Mouse (Mus musculus): ENCODE measurements around the gene Prickle1. TPM values are rescaled to one million over a fixed set of nuclear protein-coding genes. Genes with fewer than 3 reads are reported as not detected.

Prickle1 gene
- total and polyA plus RNA-seq, 3 experiments = 0.64 to 1.8 (median 1.7) TPM

GRCm38 (mm10) chr15:93478676-93479075, 117.0 kb downstream of the Prickle1 start:
- H3K4me1 ChIP-seq (ENCODE audit: control insufficient read depth in 1 of 2, insufficient read depth in 2 of 2) = peaks cover 0 to 2% of the 10 kb centered on the region in 2 experiments; a peak in 1 of 4 replicates
- dilution Hi-C loops (cut with MboI; ENCODE audit: extremely low pct_ligation_motif_present, extremely low pct_unique_long_range_greater_than_20kb, low sequenced_read_pairs) = no loop called here

GRCm38 (mm10) chr15:93477729-93478128, 118.0 kb downstream of the Prickle1 start:
- Histone ChIP-seq H3K4me1 (ENCODE audit: control insufficient read depth in 1 of 2, insufficient read depth in 2 of 2) (no peaks in the 10 kb centered on the region), H3K27me3 (replicated peaks) (no peaks in the 10 kb centered on the region), H3K4me3 (replicated peaks in 1 of 3; ENCODE audit: low read depth in 2 of 3, low read length in 2 of 3, poor library complexity in 1 of 3) (no peak overlapping the region), H3K36me3 (replicated peaks in 1 of 2; ENCODE audit: control insufficient read depth in 1 of 2, insufficient read depth in 1 of 2, low read length in 1 of 2) (peaks cover 7 to 71% of the 10 kb centered on the region in 2 experiments), H3K9ac (ENCODE audit: insufficient read depth, low read depth) (no peak overlapping the region), H3K4me2 (ENCODE audit: insufficient read depth, low read depth, poor library complexity, severe bottlenecking) (no peak overlapping the region), H3K9me3 (replicated peaks; ENCODE audit: low read length) (no peaks in the 10 kb centered on the region), H3K79me2 (replicated peaks; ENCODE audit: control insufficient read depth, extremely low read depth, insufficient read depth, poor library complexity, severe bottlenecking) (no peaks in the 10 kb centered on the region), H3K27ac (ENCODE audit: insufficient read depth, low read depth) (no peak overlapping the region)
- dilution Hi-C loops (cut with MboI; ENCODE audit: extremely low pct_ligation_motif_present, extremely low pct_unique_long_range_greater_than_20kb, low sequenced_read_pairs) = no loop called here
- TF ChIP-seq MEF2A (IDR thresholded peaks at IDR 0.05; ENCODE audit: borderline replicate concordance, low read depth, low read length) (no peak), SMC3 (IDR thresholded peaks at IDR 0.05; ENCODE audit: low read depth, low read length) (no peak), UBTF (IDR thresholded peaks at IDR 0.05; ENCODE audit: low read depth, low read length) (no peak), JUND (conservative IDR thresholded peaks at IDR 0.05; ENCODE audit: low read depth, low read length) (no peak), SIN3A (IDR thresholded peaks at IDR 0.05; ENCODE audit: low read length) (no peak), CHD1 (IDR thresholded peaks at IDR 0.05; ENCODE audit: low read depth, low read length) (no peak), ZKSCAN1 (IDR thresholded peaks at IDR 0.05; ENCODE audit: borderline replicate concordance, low read depth, low read length) (no peak), ZC3H11A (IDR thresholded peaks at IDR 0.05; ENCODE audit: low read depth, low read length) (no peak), PAX5 (IDR thresholded peaks at IDR 0.05; ENCODE audit: low read length) (no peak), JUN (IDR thresholded peaks at IDR 0.05; ENCODE audit: insufficient read depth, low read depth, low read length) (no peak), MYC (IDR thresholded peaks at IDR 0.05; ENCODE audit: low read depth, low read length) (no peak), ZMIZ1 (IDR thresholded peaks at IDR 0.05; ENCODE audit: low read depth, low read length) (no peak)
- DNase-seq (ENCODE audit: extremely low read depth) = no peak
- in situ Hi-C loops (cut with MboI; ENCODE audit: low pct_ligation_motif_present, low pct_unique_long_range_greater_than_20kb, low sequenced_read_pairs) = no loop called here

More at GRCm38 (mm10) chr15:93478676-93479075, 117.0 kb downstream of the Prickle1 start:
- Histone ChIP-seq H3K27ac (ENCODE audit: insufficient read depth, low read depth) (no peak overlapping the region), H3K79me2 (replicated peaks; ENCODE audit: control insufficient read depth, extremely low read depth, insufficient read depth, poor library complexity, severe bottlenecking) (no peaks in the 10 kb centered on the region), H3K27me3 (replicated peaks) (no peaks in the 10 kb centered on the region), H3K9me3 (replicated peaks; ENCODE audit: low read length) (no peaks in the 10 kb centered on the region), H3K4me3 (replicated peaks in 1 of 3; ENCODE audit: low read depth in 2 of 3, low read length in 2 of 3, poor library complexity in 1 of 3) (no peak overlapping the region), H3K4me2 (ENCODE audit: insufficient read depth, low read depth, poor library complexity, severe bottlenecking) (no peak overlapping the region), H3K9ac (ENCODE audit: insufficient read depth, low read depth) (no peak overlapping the region), H3K36me3 (replicated peaks in 1 of 2; ENCODE audit: control insufficient read depth in 1 of 2, insufficient read depth in 1 of 2, low read length in 1 of 2) (peaks cover 7 to 72% of the 10 kb centered on the region in 2 experiments)
- in situ Hi-C loops (cut with MboI; ENCODE audit: low pct_ligation_motif_present, low pct_unique_long_range_greater_than_20kb, low sequenced_read_pairs) = no loop called here
- DNase-seq (ENCODE audit: extremely low read depth) = no peak
- TF ChIP-seq SMC3 (IDR thresholded peaks at IDR 0.05; ENCODE audit: low read depth, low read length) = peak; percentile 4; the same call in 1 of the 2 replicates
- TF ChIP-seq CTCF (conservative IDR thresholded peaks at IDR 0.05 in 1 of 2, IDR thresholded peaks at IDR 0.05 in 1 of 2; ENCODE audit: low read depth in 2 of 2, low read length in 2 of 2) = peak; percentile 22 to 45; a peak in 2 of 4 replicates
- no peak for TF ChIP-seq TCF12 (IDR thresholded peaks at IDR 0.05; ENCODE audit: low read depth, low read length)
- TF ChIP-seq MXI1 (IDR thresholded peaks at IDR 0.05; ENCODE audit: low read depth, low read length) = no peak
- no peak for TF ChIP-seq NRF1 (IDR thresholded peaks at IDR 0.05; ENCODE audit: low read depth, low read length)
